Mouse (Mus musculus): ENCODE measurements around the gene Mapk14. TPM values are rescaled to one million over a fixed set of nuclear protein-coding genes. Genes with fewer than 3 reads are reported as not detected.
A peak's percentile ranks its signal among the peaks of the same experiment; 100 is the strongest.

Gene Mapk14
- polyA plus RNA-seq, 1 experiment from 2014 or later = 39.8 TPM

GRCm38 (mm10) chr17:28689586-28690283 is 1.4 kb upstream of the Mapk14 start, which contains the start of gene Slc26a8:
Gene Slc26a8 (minus strand): TSS chr17:28690233.
- H3K9me3 ChIP-seq = no peaks in the 10 kb centered on the region
- ATAC-seq (ENCODE audit: low FRiP score) = no peak
- peak within 1 kb of the TSS; percentile 79 for H3K27ac ChIP-seq
- H3K4me2 ChIP-seq = peak within 1 kb of the TSS; percentile 78
- H3K4me3 ChIP-seq (replicated peaks) = peak within 1 kb of the TSS; percentile 97
- H3K9ac ChIP-seq = peak within 1 kb of the TSS; percentile 94
- H3K36me3 ChIP-seq (replicated peaks) = no peaks in the 10 kb centered on the region
- H3K4me1 ChIP-seq = peaks cover 28% of the 10 kb centered on the region
- peaks cover 18% of the 10 kb centered on the region for H3K27me3 ChIP-seq
- 9% methylated on average over 40 of the region's 40 CpGs for WGBS

- WGBS = 0% methylated on average over 52 of the region's 53 CpGs
- Histone ChIP-seq H3K36me3 (replicated peaks) (no peaks in the 10 kb centered on the region), H3K4me1 (peaks cover 35% of the 10 kb centered on the region)
Observed at GRCm38 (mm10) chr17:28691687-28692340, 685 bp downstream of the Mapk14 start.

GRCm38 (mm10) chr17:28692341-28692710 is 1.2 kb downstream of the Mapk14 start:
- Histone ChIP-seq H3K4me1 (peaks cover 39% of the 10 kb centered on the region), H3K36me3 (replicated peaks) (no peaks in the 10 kb centered on the region)
- WGBS = under 1% methylated on average over 18 of the region's 18 CpGs

More at GRCm38 (mm10) chr17:28691687-28692340, 685 bp downstream of the Mapk14 start:
- Histone ChIP-seq H3K9ac (peak overlapping the region; percentile 94), H3K27me3 (peaks cover 18% of the 10 kb centered on the region), H3K27ac (peak overlapping the region; percentile 97), H3K9me3 (no peaks in the 10 kb centered on the region), H3K4me3 (replicated peaks) (peak overlapping the region; percentile 97), H3K4me2 (peak overlapping the region; percentile 71)
- ATAC-seq (ENCODE audit: low FRiP score) = peak; percentile 57

GRCm38 (mm10) chr17:28693086-28693485 is 2.0 kb downstream of the Mapk14 start:
- 48% methylated on average over 3 of the region's 3 CpGs for WGBS
- Histone ChIP-seq H3K9me3 (no peaks in the 10 kb centered on the region), H3K4me2 (peak overlapping the region; percentile 71), H3K27me3 (peaks cover 18% of the 10 kb centered on the region), H3K27ac (no peak overlapping the region), H3K4me3 (replicated peaks) (peak overlapping the region; percentile 97), H3K9ac (peak overlapping the region; percentile 94), H3K36me3 (replicated peaks) (no peaks in the 10 kb centered on the region), H3K4me1 (peaks cover 46% of the 10 kb centered on the region)
- ATAC-seq (ENCODE audit: low FRiP score) = no peak

More at GRCm38 (mm10) chr17:28692341-28692710, 1.2 kb downstream of the Mapk14 start:
- no peak for ATAC-seq (ENCODE audit: low FRiP score)
- H3K9me3 ChIP-seq = no peaks in the 10 kb centered on the region
- H3K9ac ChIP-seq = peak overlapping the region; percentile 94
- H3K4me3 ChIP-seq (replicated peaks) = peak overlapping the region; percentile 97
- peak overlapping the region; percentile 71 for H3K4me2 ChIP-seq
- peaks cover 18% of the 10 kb centered on the region for H3K27me3 ChIP-seq
- peak overlapping the region; percentile 97 for H3K27ac ChIP-seq

- H3K27ac ChIP-seq = no peak overlapping the region
- H3K9ac ChIP-seq = no peak overlapping the region
- peak overlapping the region; percentile 71; the same call in 1 of the 2 replicates for H3K4me2 ChIP-seq
- H3K4me1 ChIP-seq = peaks cover 49% of the 10 kb centered on the region
- ATAC-seq (ENCODE audit: low FRiP score) = no peak
- 34% methylated on average over 2 of the region's 2 CpGs for WGBS
- no peaks in the 10 kb centered on the region for H3K36me3 ChIP-seq (replicated peaks)
- H3K4me3 ChIP-seq (replicated peaks) = no peak overlapping the region
- H3K9me3 ChIP-seq = no peaks in the 10 kb centered on the region
- H3K27me3 ChIP-seq = peaks cover 11% of the 10 kb centered on the region
Observed at GRCm38 (mm10) chr17:28694078-28694477, 2.9 kb downstream of the Mapk14 start.

- Histone ChIP-seq H3K4me3 (replicated peaks) (no peak overlapping the region), H3K36me3 (replicated peaks) (no peaks in the 10 kb centered on the region), H3K9ac (no peak overlapping the region), H3K27ac (no peak overlapping the region), H3K9me3 (no peaks in the 10 kb centered on the region), H3K27me3 (peaks cover 3% of the 10 kb centered on the region; the same call in 1 of the 2 replicates), H3K4me2 (no peak overlapping the region), H3K4me1 (peaks cover 41% of the 10 kb centered on the region)
- WGBS = 85% methylated on average over 4 of the region's 4 CpGs
- ATAC-seq (ENCODE audit: low FRiP score) = no peak
Observed at GRCm38 (mm10) chr17:28694832-28695231, 3.7 kb downstream of the Mapk14 start.

GRCm38 (mm10) chr17:28696641-28697040 is 5.5 kb downstream of the Mapk14 start:
- H3K36me3 ChIP-seq (replicated peaks) = no peaks in the 10 kb centered on the region
- H3K9me3 ChIP-seq = no peaks in the 10 kb centered on the region
- peaks cover 36% of the 10 kb centered on the region for H3K4me1 ChIP-seq
- H3K4me3 ChIP-seq (replicated peaks) = no peak overlapping the region
- H3K9ac ChIP-seq = no peak overlapping the region
- no peaks in the 10 kb centered on the region for H3K27me3 ChIP-seq
- WGBS = 74% methylated on average over 2 of the region's 2 CpGs
- no peak for ATAC-seq (ENCODE audit: low FRiP score)
- H3K4me2 ChIP-seq = no peak overlapping the region
- no peak overlapping the region for H3K27ac ChIP-seq

- 76% methylated on average over 13 of the region's 13 CpGs for WGBS
- Histone ChIP-seq H3K9me3 (no peaks in the 10 kb centered on the region), H3K27me3 (no peaks in the 10 kb centered on the region), H3K4me1 (peaks cover 35% of the 10 kb centered on the region), H3K36me3 (replicated peaks) (no peaks in the 10 kb centered on the region), H3K27ac (no peak overlapping the region), H3K4me2 (no peak overlapping the region), H3K4me3 (replicated peaks) (no peak overlapping the region), H3K9ac (no peak overlapping the region)
- no peak for ATAC-seq (ENCODE audit: low FRiP score)
Observed at GRCm38 (mm10) chr17:28697290-28698195, 6.4 kb downstream of the Mapk14 start.

GRCm38 (mm10) chr17:28698245-28698644 is 7.1 kb downstream of the Mapk14 start:
- ATAC-seq (ENCODE audit: low FRiP score) = no peak
- Histone ChIP-seq H3K4me1 (peaks cover 28% of the 10 kb centered on the region), H3K36me3 (replicated peaks) (no peaks in the 10 kb centered on the region), H3K9ac (no peak overlapping the region), H3K27me3 (no peaks in the 10 kb centered on the region), H3K27ac (no peak overlapping the region), H3K4me3 (replicated peaks) (no peak overlapping the region), H3K4me2 (no peak overlapping the region), H3K9me3 (no peaks in the 10 kb centered on the region)
- WGBS = 30% methylated on average over 4 of the region's 4 CpGs

- H3K4me1 ChIP-seq = peaks cover 24% of the 10 kb centered on the region
- WGBS = 84% methylated on average over 2 of the region's 2 CpGs
- no peak overlapping the region for H3K9ac ChIP-seq
- no peaks in the 10 kb centered on the region for H3K36me3 ChIP-seq (replicated peaks)
- no peaks in the 10 kb centered on the region for H3K9me3 ChIP-seq
- no peak overlapping the region for H3K27ac ChIP-seq
- no peak overlapping the region for H3K4me2 ChIP-seq
- no peak overlapping the region for H3K4me3 ChIP-seq (replicated peaks)
- no peak for ATAC-seq (ENCODE audit: low FRiP score)
- no peaks in the 10 kb centered on the region for H3K27me3 ChIP-seq
Observed at GRCm38 (mm10) chr17:28698672-28699071, 7.5 kb downstream of the Mapk14 start.

- Histone ChIP-seq H3K4me3 (replicated peaks) (no peak overlapping the region), H3K4me2 (no peak overlapping the region), H3K27me3 (no peaks in the 10 kb centered on the region), H3K36me3 (replicated peaks) (no peaks in the 10 kb centered on the region), H3K9me3 (no peaks in the 10 kb centered on the region), H3K4me1 (peaks cover 22% of the 10 kb centered on the region), H3K9ac (no peak overlapping the region), H3K27ac (no peak overlapping the region)
- WGBS = 92% methylated on average over 7 of the region's 7 CpGs
- ATAC-seq (ENCODE audit: low FRiP score) = no peak
Observed at GRCm38 (mm10) chr17:28699789-28700188, 8.7 kb downstream of the Mapk14 start.

GRCm38 (mm10) chr17:28701171-28701570 is 10.0 kb downstream of the Mapk14 start:
- no peak overlapping the region for H3K27ac ChIP-seq
- 95% methylated on average over 4 of the region's 4 CpGs for WGBS
- no peaks in the 10 kb centered on the region for H3K9me3 ChIP-seq
- no peaks in the 10 kb centered on the region for H3K36me3 ChIP-seq (replicated peaks)
- peaks cover 20% of the 10 kb centered on the region for H3K4me1 ChIP-seq
- H3K9ac ChIP-seq = no peak overlapping the region
- no peak overlapping the region for H3K4me3 ChIP-seq (replicated peaks)
- H3K27me3 ChIP-seq = no peaks in the 10 kb centered on the region
- H3K4me2 ChIP-seq = no peak overlapping the region
- ATAC-seq (ENCODE audit: low FRiP score) = no peak

All from forebrain, embryonic 12.5 days (tissue).